Mouse (Mus musculus) CH12.LX (cell line): ENCODE measurements at regions not wholly inside any gene's neighbourhood (a gene's known extent, or its start where the extent isn't known, plus 50 kb on each side); places are given as distances from the start of the nearest gene placed in this dataset.

Experiments
- DNase-seq: peaks from one replicate; pipeline ENCODE4 v3.0.0-alpha.2; 2013; ENCODE audit errors: extremely low read depth
- H3K27ac ChIP-seq: 2 replicates; pipeline ENCODE4 v1.5.1; 2012; ENCODE audit warnings: low read depth, mild to moderate bottlenecking, control low read depth, moderate library complexity; ENCODE audit not compliant: insufficient read depth
- H3K27me3 ChIP-seq: replicated peaks from 2 replicates; pipeline ENCODE3; 2012; ENCODE audit warnings: inconsistent platforms
- H3K36me3 ChIP-seq, 2 experiments: replicated peaks in 1 of 2; 2 replicates each; pipeline versions ENCODE3 to v1.6.1; 2012; ENCODE audit warnings: inconsistent platforms in 1 of 2, low read length in 1 of 2, mild to moderate bottlenecking in 1 of 2, mixed read lengths in 1 of 2, moderate library complexity in 1 of 2; ENCODE audit not compliant: control insufficient read depth in 1 of 2, insufficient read depth in 1 of 2
- H3K4me1 ChIP-seq, 2 experiments: 2 replicates each; pipeline ENCODE4 v1.6.1; 2012; ENCODE audit warnings: inconsistent platforms in 1 of 2, moderate library complexity in 1 of 2; ENCODE audit not compliant: insufficient read depth in 2 of 2, control insufficient read depth in 1 of 2
- H3K4me2 ChIP-seq: 2 replicates; pipeline ENCODE4 v1.6.1; 2012; ENCODE audit warnings: low read depth, mild to moderate bottlenecking, control low read depth; ENCODE audit not compliant: poor library complexity, insufficient read depth, severe bottlenecking
- H3K4me3 ChIP-seq, 3 experiments: fragments of 150-350 bp in 1 of 3; sonication (generic) in 1 of 3; replicated peaks in 1 of 3; 2 replicates each; pipeline versions ENCODE3 to v1.5.1; 2011 to 2012; ENCODE audit warnings: low read depth in 2 of 3, low read length in 2 of 3, mild to moderate bottlenecking in 2 of 3, moderate library complexity in 2 of 3, control low read depth in 1 of 3, improper control_type of control experiment in 1 of 3, inconsistent platforms in 1 of 3, mixed read lengths in 1 of 3; ENCODE audit not compliant: poor library complexity in 1 of 3
- H3K79me2 ChIP-seq: replicated peaks from 2 replicates; pipeline ENCODE4 v1.6.1; 2012; ENCODE audit warnings: mild to moderate bottlenecking, moderate library complexity; ENCODE audit not compliant: control insufficient read depth, poor library complexity, insufficient read depth, severe bottlenecking; ENCODE audit errors: extremely low read depth
- H3K9ac ChIP-seq: 2 replicates; pipeline ENCODE4 v1.6.1; 2012; ENCODE audit warnings: low read depth, mild to moderate bottlenecking, control low read depth, moderate library complexity; ENCODE audit not compliant: insufficient read depth
- H3K9me3 ChIP-seq: replicated peaks from 2 replicates; pipeline ENCODE3; 2012; ENCODE audit warnings: low read length, inconsistent platforms, mixed read lengths
- BHLHE40 ChIP-seq: IDR thresholded peaks from 2 replicates; pipeline ENCODE4 v1.6.1; 2011; ENCODE audit warnings: mild to moderate bottlenecking, low read depth, low read length, improper control_type of control experiment
- CHD1 ChIP-seq: IDR thresholded peaks from 2 replicates; pipeline ENCODE4 v1.6.1; 2012; ENCODE audit warnings: low read depth, low read length, improper control_type of control experiment, inconsistent platforms
- E2F4 ChIP-seq: IDR thresholded peaks from 2 replicates; pipeline ENCODE4 v1.6.1; 2011; ENCODE audit warnings: low read depth, low read length, improper control_type of control experiment; ENCODE audit not compliant: insufficient replicate concordance
- EP300 ChIP-seq: IDR thresholded peaks from 2 replicates; pipeline ENCODE4 v1.6.1; 2011; ENCODE audit warnings: low read length, improper control_type of control experiment
- GABPA ChIP-seq: IDR thresholded peaks from 2 replicates; pipeline ENCODE4 v1.6.1; 2012; ENCODE audit warnings: low read depth, low read length, improper control_type of control experiment, inconsistent platforms; ENCODE audit not compliant: insufficient replicate concordance
- HCFC1 ChIP-seq: IDR thresholded peaks from 2 replicates; pipeline ENCODE4 v1.6.1; 2012; ENCODE audit warnings: low read depth, mild to moderate bottlenecking, inconsistent platforms, low read length, improper control_type of control experiment
- JUN ChIP-seq: IDR thresholded peaks from 2 replicates; pipeline ENCODE4 v1.6.1; 2011; ENCODE audit warnings: low read depth, mild to moderate bottlenecking, low read length, improper control_type of control experiment, moderate library complexity; ENCODE audit not compliant: insufficient read depth
- KAT2A ChIP-seq: IDR thresholded peaks from 2 replicates; pipeline ENCODE4 v1.6.1; 2012; ENCODE audit warnings: low read length, improper control_type of control experiment, inconsistent platforms; ENCODE audit not compliant: insufficient replicate concordance
- MAFK ChIP-seq: IDR thresholded peaks from 2 replicates; pipeline ENCODE4 v1.6.1; 2011; ENCODE audit warnings: low read length, improper control_type of control experiment; ENCODE audit not compliant: insufficient replicate concordance
- MAZ ChIP-seq: IDR thresholded peaks from 2 replicates; pipeline ENCODE4 v1.6.1; 2012; ENCODE audit warnings: low read depth, mild to moderate bottlenecking, inconsistent platforms, low read length, improper control_type of control experiment, moderate library complexity
- MXI1 ChIP-seq: IDR thresholded peaks from 2 replicates; pipeline ENCODE4 v1.6.1; 2011; ENCODE audit warnings: mild to moderate bottlenecking, low read depth, low read length, improper control_type of control experiment
- MYC ChIP-seq: IDR thresholded peaks from 2 replicates; pipeline ENCODE4 v1.6.1; 2011; ENCODE audit warnings: low read depth, mild to moderate bottlenecking, improper control_type of control experiment, low read length
- POLR2A ChIP-seq: IDR thresholded peaks from 2 replicates; pipeline ENCODE4 v1.6.1; 2011; ENCODE audit warnings: low read depth, mild to moderate bottlenecking, improper control_type of control experiment, low read length
- RAD21 ChIP-seq: IDR thresholded peaks from 2 replicates; pipeline ENCODE4 v1.6.1; 2011; ENCODE audit warnings: low read depth, mild to moderate bottlenecking, low read length, improper control_type of control experiment, moderate library complexity
- RCOR1 ChIP-seq: conservative IDR thresholded peaks from 2 replicates; pipeline ENCODE4 v1.6.1; 2012; ENCODE audit warnings: low read depth, mild to moderate bottlenecking, inconsistent platforms, low read length, improper control_type of control experiment
- SIN3A ChIP-seq: IDR thresholded peaks from 2 replicates; pipeline ENCODE4 v1.6.1; 2012; ENCODE audit warnings: low read length, improper control_type of control experiment, inconsistent platforms
- SMC3 ChIP-seq: IDR thresholded peaks from 2 replicates; pipeline ENCODE4 v1.6.1; 2011; ENCODE audit warnings: low read depth, low read length, improper control_type of control experiment
- TBP ChIP-seq: conservative IDR thresholded peaks from 2 replicates; pipeline ENCODE4 v1.6.1; 2011; ENCODE audit warnings: low read depth, low read length, improper control_type of control experiment
- UBTF ChIP-seq: IDR thresholded peaks from 2 replicates; pipeline ENCODE4 v1.6.1; 2012; ENCODE audit warnings: low read depth, mild to moderate bottlenecking, inconsistent platforms, low read length, improper control_type of control experiment, moderate library complexity
- USF1 ChIP-seq: IDR thresholded peaks from 2 replicates; pipeline ENCODE4 v1.6.1; 2014; ENCODE audit warnings: low read depth, mild to moderate bottlenecking, inconsistent platforms, low read length, improper control_type of control experiment
- ZKSCAN1 ChIP-seq: IDR thresholded peaks from 2 replicates; pipeline ENCODE4 v1.6.1; 2012; ENCODE audit warnings: low read depth, inconsistent platforms, low read length, improper control_type of control experiment, borderline replicate concordance
- ZNF384 ChIP-seq: IDR thresholded peaks from 2 replicates; pipeline ENCODE4 v1.6.1; 2012; ENCODE audit warnings: low read depth, low read length, improper control_type of control experiment, inconsistent platforms
- dilution Hi-C: fragments of 300-500 bp; cut with MboI; formaldehyde crosslinking; loops from 2 replicates; pipeline ENCODE4 v1.14.3; 2020; ENCODE audit warnings: low sequenced_read_pairs; ENCODE audit not compliant: extremely low pct_unique_long_range_greater_than_20kb, extremely low pct_ligation_motif_present
- in situ Hi-C: fragments of 300-500 bp; cut with MboI; formaldehyde crosslinking; loops from 3 replicates; pipeline ENCODE4 v1.14.3; 2019; ENCODE audit warnings: low sequenced_read_pairs, low pct_ligation_motif_present, low pct_unique_long_range_greater_than_20kb, mixed read lengths

DNA sequence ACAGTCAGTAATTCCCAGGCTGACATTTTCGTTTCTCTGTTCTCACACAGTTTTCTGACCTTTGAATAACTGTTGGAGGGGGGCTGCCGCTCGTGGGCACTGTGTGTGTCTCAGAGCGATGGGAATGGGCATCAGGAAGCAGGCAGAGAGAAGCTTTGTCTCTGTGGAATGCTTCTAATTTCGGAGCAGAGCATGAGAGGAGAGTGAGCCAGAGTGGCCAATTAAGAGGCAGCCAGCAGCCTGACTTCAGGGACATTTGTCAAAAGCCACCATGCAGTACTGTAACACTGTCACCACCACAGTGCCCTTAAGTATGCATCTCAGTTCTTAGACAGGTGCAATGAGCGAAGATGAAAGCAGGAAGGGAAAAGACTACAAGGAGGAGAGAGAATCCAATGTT lies 592.1 kb downstream of the Dcdc2c start:
- dilution Hi-C loops (no loop called here), in situ Hi-C loops (no loop called here)
- Histone ChIP-seq H3K4me3 (no peak overlapping the region), H3K9me3 (peaks cover 41% of the 10 kb centered on the region), H3K27me3 (no peaks in the 10 kb centered on the region), H3K4me2 (no peak overlapping the region), H3K36me3 (no peaks in the 10 kb centered on the region), H3K27ac (no peak overlapping the region), H3K4me1 (no peaks in the 10 kb centered on the region), H3K79me2 (no peaks in the 10 kb centered on the region), H3K9ac (no peak overlapping the region)
- DNase-seq, result no peak
- TF ChIP-seq MAFK, result no peak
- TF ChIP-seq HCFC1, result no peak
- TF ChIP-seq MAZ, result no peak
- TF ChIP-seq MYC, result no peak
- TF ChIP-seq RAD21, result no peak
- no peak for TF ChIP-seq ZNF384
- no peak for TF ChIP-seq JUN

GRCm38 (mm10) chr12:27947646-27948045 lies 604.6 kb downstream of the Dcdc2c start:
- no peak for DNase-seq
- H3K9me3 ChIP-seq, result peaks cover 59% of the 10 kb centered on the region
- no peaks in the 10 kb centered on the region for H3K36me3 ChIP-seq
- H3K9ac ChIP-seq, result no peak overlapping the region
- TF ChIP-seq KAT2A, result no peak
- TF ChIP-seq E2F4, result no peak
- TF ChIP-seq MYC, result no peak
- no peak for TF ChIP-seq TBP
- TF ChIP-seq EP300, result no peak
- no peak for TF ChIP-seq ZNF384
- H3K4me1 ChIP-seq, result no peaks in the 10 kb centered on the region
- no peaks in the 10 kb centered on the region for H3K79me2 ChIP-seq
- no peak overlapping the region for H3K4me3 ChIP-seq
- in situ Hi-C loops (no loop called here), dilution Hi-C loops (no loop called here)
- H3K27me3 ChIP-seq, result no peaks in the 10 kb centered on the region
- no peak overlapping the region for H3K27ac ChIP-seq
- H3K4me2 ChIP-seq, result no peak overlapping the region

GRCm38 (mm10) chr12:27946866-27947459 lies 604.6 kb upstream of the Sox11 start:
- H3K36me3 ChIP-seq, result no peaks in the 10 kb centered on the region
- H3K4me3 ChIP-seq, result no peak overlapping the region
- no peak overlapping the region for H3K9ac ChIP-seq
- dilution Hi-C loops (no loop called here), in situ Hi-C loops (no loop called here)
- no peaks in the 10 kb centered on the region for H3K27me3 ChIP-seq
- H3K79me2 ChIP-seq, result no peaks in the 10 kb centered on the region
- no peak overlapping the region for H3K27ac ChIP-seq
- no peak overlapping the region for H3K4me2 ChIP-seq
- no peak for TF ChIP-seq BHLHE40
- TF ChIP-seq ZKSCAN1, result no peak
- TF ChIP-seq USF1, result no peak
- TF ChIP-seq RCOR1, result no peak
- TF ChIP-seq CHD1, result no peak
- no peak for TF ChIP-seq HCFC1
- no peak for TF ChIP-seq UBTF
- no peak for TF ChIP-seq SMC3
- TF ChIP-seq SIN3A, result no peak
- TF ChIP-seq MAFK, result no peak
- no peak for TF ChIP-seq POLR2A
- no peak for TF ChIP-seq GABPA
- TF ChIP-seq MXI1, result no peak
- no peak for TF ChIP-seq ZNF384
- TF ChIP-seq TBP, result no peak
- no peak for DNase-seq
- H3K9me3 ChIP-seq, result peaks cover 61% of the 10 kb centered on the region
- H3K4me1 ChIP-seq, result no peaks in the 10 kb centered on the region
